Mouse (Mus musculus) small intestine, adult 2 months (tissue): ENCODE measurements at regions not wholly inside any gene's neighbourhood (a gene's known extent, or its start where the extent isn't known, plus 50 kb on each side); places are given as distances from the start of the nearest gene placed in this dataset.

Experiments used
- H3K27ac ChIP-seq: fragments of 200-500 bp; 2 replicates; pipeline ENCODE4 v1.5.1; 2012; ENCODE audit warnings: low read depth, low read length, control low read depth, inconsistent platforms; ENCODE audit not compliant: insufficient read depth
- H3K27me3 ChIP-seq: fragments of 200-500 bp; 2 replicates; pipeline ENCODE4 v1.6.1; 2012; ENCODE audit warnings: mild to moderate bottlenecking, moderate library complexity, low read length, inconsistent platforms; ENCODE audit not compliant: control insufficient read depth, insufficient read depth
- H3K36me3 ChIP-seq: fragments of 200-500 bp; 2 replicates; pipeline ENCODE4 v1.6.1; 2012; ENCODE audit warnings: mild to moderate bottlenecking, low read length, control low read depth, inconsistent platforms; ENCODE audit not compliant: control insufficient read depth, insufficient read depth
- H3K4me1 ChIP-seq: fragments of 200-500 bp; 2 replicates; pipeline ENCODE4 v1.6.1; 2012; ENCODE audit warnings: low read length, inconsistent platforms, mixed read lengths; ENCODE audit not compliant: control insufficient read depth, insufficient read depth, insufficient read length
- H3K4me3 ChIP-seq: fragments of 200-500 bp; 2 replicates; pipeline ENCODE4 v1.5.1; 2012; ENCODE audit warnings: low read depth, mild to moderate bottlenecking, control low read depth, inconsistent platforms, low read length, moderate library complexity
- CTCF ChIP-seq: fragments of 200-500 bp; IDR thresholded peaks from 2 replicates; pipeline ENCODE4 v1.5.1; 2012; ENCODE audit warnings: low read depth, mild to moderate bottlenecking, control low read depth, inconsistent platforms, low read length, moderate library complexity, mixed read lengths; ENCODE audit not compliant: insufficient replicate concordance, insufficient read length; ENCODE audit errors: extremely low read depth
- POLR2A ChIP-seq: fragments of 200-500 bp; IDR thresholded peaks from 2 replicates; pipeline ENCODE4 v1.6.1; 2012; ENCODE audit warnings: low read depth, mild to moderate bottlenecking, control low read depth, inconsistent platforms, low read length, moderate library complexity
- WGBS: fragments of 180-500 bp; shearing (Covaris S2); methylation state at CpG from one replicate; pipeline ENCODE4 v1.1.7; 2018; 5-methylcytosine and 5-hydroxymethylcytosine counted together

GRCm38 (mm10) chr15:85670789-85671700 lies 63.7 kb upstream of the Ppara start:
- Histone ChIP-seq H3K27me3 (no peaks in the 10 kb centered on the region), H3K36me3 (peaks cover 3% of the 10 kb centered on the region; the same call in 1 of the 2 replicates), H3K4me3 (peak overlapping the region; percentile 84), H3K4me1 (peaks cover 10% of the 10 kb centered on the region), H3K27ac (peak overlapping the region; percentile 99)
- whole genome bisulfite sequencing: under 1% methylated on average over 137 of the region's 141 CpGs
- no peak for TF ChIP-seq CTCF
- TF ChIP-seq POLR2A: peak; percentile 83

GRCm38 (mm10) chr15:85671701-85672191 lies 63.0 kb upstream of the Ppara start:
- H3K27ac ChIP-seq: peak overlapping the region; percentile 99
- TF ChIP-seq CTCF (no peak), POLR2A (no peak)
- H3K4me1 ChIP-seq: peaks cover 12% of the 10 kb centered on the region
- H3K4me3 ChIP-seq: peak overlapping the region; percentile 84
- WGBS: under 1% methylated on average over 50 of the region's 50 CpGs
- no peaks in the 10 kb centered on the region for H3K27me3 ChIP-seq
- H3K36me3 ChIP-seq: peaks cover 6% of the 10 kb centered on the region

GRCm38 (mm10) chr15:85672376-85672775 lies 62.4 kb upstream of the Ppara start:
- Histone ChIP-seq H3K27ac (peak overlapping the region; percentile 99), H3K4me3 (peak overlapping the region; percentile 84), H3K27me3 (no peaks in the 10 kb centered on the region), H3K4me1 (peaks cover 15% of the 10 kb centered on the region), H3K36me3 (peaks cover 8% of the 10 kb centered on the region)
- TF ChIP-seq CTCF (no peak), POLR2A (no peak)
- WGBS: 18% methylated on average over 3 of the region's 3 CpGs

GRCm38 (mm10) chr15:85672931-85673330 lies 61.9 kb upstream of the Ppara start:
- H3K27me3 ChIP-seq: no peaks in the 10 kb centered on the region
- TF ChIP-seq POLR2A (no peak), CTCF (no peak)
- H3K4me3 ChIP-seq: peak overlapping the region; percentile 51
- peaks cover 20% of the 10 kb centered on the region for H3K4me1 ChIP-seq
- peaks cover 8% of the 10 kb centered on the region for H3K36me3 ChIP-seq
- 13% methylated on average over 3 of the region's 3 CpGs for WGBS
- peak overlapping the region; percentile 99 for H3K27ac ChIP-seq

GRCm38 (mm10) chr15:85673506-85673905 lies 61.3 kb upstream of the Ppara start:
- Histone ChIP-seq H3K27ac (peak overlapping the region; percentile 54), H3K4me3 (peak overlapping the region; percentile 70), H3K27me3 (no peaks in the 10 kb centered on the region), H3K4me1 (peaks cover 25% of the 10 kb centered on the region), H3K36me3 (peaks cover 13% of the 10 kb centered on the region)
- WGBS: 12% methylated on average over 9 of the region's 9 CpGs
- TF ChIP-seq POLR2A: no peak
- no peak for TF ChIP-seq CTCF

- Histone ChIP-seq H3K36me3 (peaks cover 17% of the 10 kb centered on the region), H3K27ac (peak overlapping the region; percentile 72), H3K4me1 (peaks cover 32% of the 10 kb centered on the region), H3K4me3 (peak overlapping the region; percentile 70), H3K27me3 (no peaks in the 10 kb centered on the region)
- TF ChIP-seq POLR2A (no peak), CTCF (no peak)
- 13% methylated on average over 9 of the region's 9 CpGs for WGBS
Observed at GRCm38 (mm10) chr15:85674191-85674984, 60.4 kb upstream of the Ppara start.

GRCm38 (mm10) chr15:85675126-85675525 lies 59.7 kb upstream of the Ppara start:
- H3K4me1 ChIP-seq: peaks cover 34% of the 10 kb centered on the region
- H3K4me3 ChIP-seq: peak overlapping the region; percentile 27
- WGBS: 25% methylated on average over 7 of the region's 7 CpGs
- H3K27ac ChIP-seq: peak overlapping the region; percentile 83
- H3K36me3 ChIP-seq: peaks cover 20% of the 10 kb centered on the region
- TF ChIP-seq CTCF (no peak), POLR2A (no peak)
- no peaks in the 10 kb centered on the region for H3K27me3 ChIP-seq
